Mouse (Mus musculus) heart, embryonic 12.5 days (tissue): ENCODE results near the gene Kif19a. TPM values are rescaled to one million over a fixed set of nuclear protein-coding genes. Genes with fewer than 3 reads are reported as not detected.

Experiments used
- ATAC-seq: fragments of 200-750 bp; cut with Nextera tagmentation; 2 replicates; pipeline ENCODE4 v1.8.0; 2017; ENCODE audit warnings: moderate TSS enrichment, moderate library complexity; ENCODE audit not compliant: insufficient number of reproducible peaks, low FRiP score
- H3K27ac ChIP-seq: fragments of 300-500 bp; sonication (generic); 2 replicates; pipeline ENCODE4 v1.5.1; 2016; ENCODE audit warnings: mild to moderate bottlenecking, moderate library complexity; ENCODE audit not compliant: poor library complexity, severe bottlenecking
- H3K27me3 ChIP-seq: fragments of 300-500 bp; sonication (generic); replicated peaks from 2 replicates; pipeline ENCODE4 v1.6.1; 2016; ENCODE audit warnings: mild to moderate bottlenecking, moderate library complexity
- H3K36me3 ChIP-seq: fragments of 300-500 bp; sonication (generic); 2 replicates; pipeline ENCODE4 v1.6.1; 2016; ENCODE audit warnings: mild to moderate bottlenecking, moderate library complexity
- H3K4me1 ChIP-seq: fragments of 300-500 bp; sonication (generic); replicated peaks from 2 replicates; pipeline ENCODE4 v1.6.1; 2016; ENCODE audit warnings: mild to moderate bottlenecking
- H3K4me2 ChIP-seq: fragments of 300-500 bp; sonication (generic); 2 replicates; pipeline ENCODE4 v1.6.1; 2016; ENCODE audit warnings: mild to moderate bottlenecking, moderate library complexity
- H3K4me3 ChIP-seq: fragments of 300-500 bp; sonication (generic); 2 replicates; pipeline ENCODE4 v1.5.1; 2016; ENCODE audit warnings: mild to moderate bottlenecking
- H3K9ac ChIP-seq: fragments of 300-500 bp; sonication (generic); 2 replicates; pipeline ENCODE4 v1.6.1; 2016; ENCODE audit warnings: mild to moderate bottlenecking, moderate library complexity
- H3K9me3 ChIP-seq: fragments of 300-500 bp; sonication (generic); replicated peaks from 2 replicates; pipeline ENCODE4 v1.6.1; 2016; ENCODE audit warnings: mild to moderate bottlenecking, moderate library complexity
- WGBS: fragments of 180-500 bp; shearing (Covaris S2); methylation state at CpG from one replicate; pipeline ENCODE4 v1.1.7; 2016; 5-methylcytosine and 5-hydroxymethylcytosine counted together
- polyA plus RNA-seq: library from polyadenylated mRNA; unstranded; fragments of >200 nt; fragmentation: Nextera tagmentation; extraction: Ambion mirVana; gene quantifications from 2 replicates; pipeline ENCODE4 v1.2.1, GENCODE M21; 2016

The Kif19a gene
- polyA plus RNA-seq, 1 experiment from 2014 or later: 0.32 TPM

- H3K27me3 ChIP-seq: peaks cover 67% of the 10 kb centered on the region
- WGBS: 50% methylated on average over 4 of the region's 4 CpGs
- no peak overlapping the region for H3K4me3 ChIP-seq
- H3K4me1 ChIP-seq: peaks cover 21% of the 10 kb centered on the region
- H3K4me2 ChIP-seq: 0 out of 2 replicates have a peak overlapping the region, but pooled peaks have one; percentile 79
- no peak overlapping the region for H3K9ac ChIP-seq
- no peak overlapping the region for H3K27ac ChIP-seq
- H3K9me3 ChIP-seq: no peaks in the 10 kb centered on the region
- H3K36me3 ChIP-seq: no peaks in the 10 kb centered on the region
- no peak for ATAC-seq
Observed at GRCm38 (mm10) chr11:114794691-114795090, 29.5 kb downstream of the Kif19a start.

GRCm38 (mm10) chr11:114795231-114795746 lies 30.1 kb downstream of the Kif19a start:
- Histone ChIP-seq H3K9me3 (no peaks in the 10 kb centered on the region), H3K27ac (no peak overlapping the region), H3K36me3 (no peaks in the 10 kb centered on the region), H3K4me1 (peaks cover 20% of the 10 kb centered on the region), H3K4me3 (peak overlapping the region; percentile 38), H3K9ac (0 out of 2 replicates have a peak overlapping the region, but pooled peaks have one; percentile 10), H3K27me3 (peaks cover 61% of the 10 kb centered on the region), H3K4me2 (peak overlapping the region; percentile 79)
- peak; percentile 18; the same call in 1 of the 2 replicates for ATAC-seq
- under 1% methylated on average over 7 of the region's 7 CpGs for WGBS

- H3K4me2 ChIP-seq: peak within 1 kb of the TSS; percentile 79
- ATAC-seq: peak; percentile 38; the same call in 1 of the 2 replicates
Observed at GRCm38 (mm10) chr11:114795848-114796322, 30.7 kb downstream of the Kif19a start, which contains the start of gene Btbd17. TSS of gene Btbd17 (minus strand) at chr11:114795945.

GRCm38 (mm10) chr11:114797176-114797575 lies 32.0 kb downstream of the Kif19a start:
- no peak overlapping the region for H3K9ac ChIP-seq
- H3K9me3 ChIP-seq: no peaks in the 10 kb centered on the region
- H3K4me3 ChIP-seq: no peak overlapping the region
- ATAC-seq: no peak
- 87% methylated on average over 7 of the region's 7 CpGs for WGBS
- peaks cover 43% of the 10 kb centered on the region for H3K27me3 ChIP-seq
- H3K36me3 ChIP-seq: no peaks in the 10 kb centered on the region
- no peak overlapping the region for H3K4me2 ChIP-seq
- no peak overlapping the region for H3K27ac ChIP-seq
- peaks cover 11% of the 10 kb centered on the region for H3K4me1 ChIP-seq

More at GRCm38 (mm10) chr11:114795848-114796322, 30.7 kb downstream of the Kif19a start, which contains the start of gene Btbd17:
- WGBS: 7% methylated on average over 4 of the region's 4 CpGs
- Histone ChIP-seq H3K36me3 (no peaks in the 10 kb centered on the region), H3K4me1 (peaks cover 20% of the 10 kb centered on the region), H3K27me3 (peaks cover 55% of the 10 kb centered on the region), H3K27ac (no peak within 1 kb of the TSS), H3K9ac (0 out of 2 replicates have a peak within 1 kb of the TSS, but pooled peaks have one; percentile 10), H3K4me3 (peak within 1 kb of the TSS; percentile 38), H3K9me3 (no peaks in the 10 kb centered on the region)

- 69% methylated on average over 3 of the region's 3 CpGs for WGBS
- Histone ChIP-seq H3K36me3 (no peaks in the 10 kb centered on the region), H3K27me3 (peaks cover 38% of the 10 kb centered on the region), H3K4me3 (no peak overlapping the region), H3K4me1 (peaks cover 8% of the 10 kb centered on the region), H3K9ac (no peak overlapping the region), H3K9me3 (no peaks in the 10 kb centered on the region), H3K4me2 (no peak overlapping the region), H3K27ac (no peak overlapping the region)
- no peak for ATAC-seq
Observed at GRCm38 (mm10) chr11:114797981-114798380, 32.8 kb downstream of the Kif19a start.

- ATAC-seq: no peak
- no peak within 1 kb of the TSS for H3K4me3 ChIP-seq
Observed at GRCm38 (mm10) chr11:114798624-114799023, 33.4 kb downstream of the Kif19a start, which contains the start of gene Gpr142. TSS of gene Gpr142 (plus strand) at chr11:114798924.

GRCm38 (mm10) chr11:114801906-114802305 lies 36.7 kb downstream of the Kif19a start:
- Histone ChIP-seq H3K9me3 (no peaks in the 10 kb centered on the region), H3K4me3 (no peak overlapping the region), H3K36me3 (no peaks in the 10 kb centered on the region), H3K4me2 (no peak overlapping the region), H3K27me3 (peaks cover 8% of the 10 kb centered on the region; the same call in 1 of the 2 replicates), H3K9ac (no peak overlapping the region), H3K4me1 (0 out of 2 replicates have a peak, but pooled peaks cover 3% of the 10 kb centered on the region), H3K27ac (no peak overlapping the region)
- 86% methylated on average over 1 of the region's 1 CpGs for WGBS
- no peak for ATAC-seq

More at GRCm38 (mm10) chr11:114798624-114799023, 33.4 kb downstream of the Kif19a start, which contains the start of gene Gpr142:
- WGBS: 82% methylated on average over 3 of the region's 3 CpGs
- Histone ChIP-seq H3K27ac (no peak within 1 kb of the TSS), H3K4me2 (no peak within 1 kb of the TSS), H3K36me3 (no peaks in the 10 kb centered on the region), H3K9me3 (no peaks in the 10 kb centered on the region), H3K4me1 (peaks cover 11% of the 10 kb centered on the region), H3K9ac (no peak within 1 kb of the TSS), H3K27me3 (peaks cover 32% of the 10 kb centered on the region)

GRCm38 (mm10) chr11:114802540-114803267 lies 37.5 kb downstream of the Kif19a start:
- 58% methylated on average over 15 of the region's 15 CpGs for WGBS
- no peak overlapping the region for H3K27ac ChIP-seq
- no peak overlapping the region for H3K9ac ChIP-seq
- no peaks in the 10 kb centered on the region for H3K36me3 ChIP-seq
- no peak for ATAC-seq
- H3K9me3 ChIP-seq: no peaks in the 10 kb centered on the region
- no peak overlapping the region for H3K4me2 ChIP-seq
- H3K4me1 ChIP-seq: peaks cover 7% of the 10 kb centered on the region; the same call in 1 of the 2 replicates
- H3K4me3 ChIP-seq: no peak overlapping the region
- H3K27me3 ChIP-seq: peaks cover 4% of the 10 kb centered on the region; the same call in 1 of the 2 replicates

GRCm38 (mm10) chr11:114803990-114804389 lies 38.8 kb downstream of the Kif19a start:
- Histone ChIP-seq H3K4me2 (no peak overlapping the region), H3K4me1 (peaks cover 8% of the 10 kb centered on the region; the same call in 1 of the 2 replicates), H3K36me3 (no peaks in the 10 kb centered on the region), H3K9ac (no peak overlapping the region), H3K27me3 (peaks cover 4% of the 10 kb centered on the region; the same call in 1 of the 2 replicates), H3K27ac (no peak overlapping the region), H3K4me3 (no peak overlapping the region), H3K9me3 (no peaks in the 10 kb centered on the region)
- WGBS: 49% methylated on average over 8 of the region's 8 CpGs
- no peak for ATAC-seq

- Histone ChIP-seq H3K9ac (no peak overlapping the region), H3K27me3 (peaks cover 4% of the 10 kb centered on the region; the same call in 1 of the 2 replicates), H3K9me3 (no peaks in the 10 kb centered on the region), H3K4me2 (no peak overlapping the region), H3K36me3 (no peaks in the 10 kb centered on the region), H3K4me3 (no peak overlapping the region), H3K4me1 (peaks cover 8% of the 10 kb centered on the region), H3K27ac (no peak overlapping the region)
- ATAC-seq: no peak
- 66% methylated on average over 2 of the region's 2 CpGs for WGBS
Observed at GRCm38 (mm10) chr11:114807025-114807424, 41.8 kb downstream of the Kif19a start.
